Mouse (Mus musculus) intestine, postnatal 0 days (tissue): ENCODE measurements around the gene Nps. TPM values are rescaled to one million over a fixed set of nuclear protein-coding genes. Genes with fewer than 3 reads are reported as not detected.

Experiments
- ATAC-seq: fragments of 200-750 bp; cut with Nextera tagmentation; 2 replicates; pipeline ENCODE4 v1.8.0; 2017; ENCODE audit warnings: mild to moderate bottlenecking, moderate TSS enrichment, moderate library complexity
- H3K27ac ChIP-seq: fragments of 300-500 bp; sonication (generic); 2 replicates; pipeline ENCODE4 v1.5.1; 2014; ENCODE audit warnings: mild to moderate bottlenecking, low read depth, low read length, moderate library complexity
- H3K27me3 ChIP-seq: fragments of 300-500 bp; sonication (generic); replicated peaks from 2 replicates; pipeline ENCODE4 v1.6.1; 2014; ENCODE audit warnings: low read length, mixed read lengths; ENCODE audit not compliant: control insufficient read depth, insufficient read depth
- H3K36me3 ChIP-seq: fragments of 300-500 bp; sonication (generic); 2 replicates; pipeline ENCODE4 v1.6.1; 2014; ENCODE audit warnings: mild to moderate bottlenecking, moderate library complexity; ENCODE audit not compliant: control insufficient read depth, insufficient read depth
- H3K4me1 ChIP-seq: fragments of 300-500 bp; sonication (generic); replicated peaks from 2 replicates; pipeline ENCODE4 v1.6.1; 2014; ENCODE audit warnings: antibody characterized with exemption, low read length, mixed read lengths; ENCODE audit not compliant: control insufficient read depth, insufficient read depth
- H3K4me2 ChIP-seq: fragments of 300-500 bp; sonication (generic); replicated peaks from 2 replicates; pipeline ENCODE4 v1.6.1; 2014; ENCODE audit warnings: low read depth, mild to moderate bottlenecking, moderate library complexity
- H3K4me3 ChIP-seq: fragments of 300-500 bp; sonication (generic); 2 replicates; pipeline ENCODE4 v1.5.1; 2014; ENCODE audit warnings: low read depth, low read length
- H3K9ac ChIP-seq: fragments of 300-500 bp; sonication (generic); 2 replicates; pipeline ENCODE4 v1.6.1; 2014; ENCODE audit warnings: mild to moderate bottlenecking, low read depth, low read length
- H3K9me3 ChIP-seq: fragments of 300-500 bp; sonication (generic); 2 replicates; pipeline ENCODE4 v1.6.1; 2016; ENCODE audit warnings: mixed run types; ENCODE audit not compliant: control insufficient read depth
- CTCF ChIP-seq: sonication (generic); IDR thresholded peaks from 2 replicates; pipeline ENCODE4 v1.5.1; 2016; ENCODE audit warnings: low read depth, mild to moderate bottlenecking, control low read depth, antibody characterized with exemption, moderate library complexity
- WGBS: fragments of 180-500 bp; shearing (Covaris S2); extraction: QIAGEN DNeasy Blood & Tissue Kit; methylation state at CpG from one replicate; pipeline ENCODE4 v1.1.7; 2014; 5-methylcytosine and 5-hydroxymethylcytosine counted together
- polyA plus RNA-seq: library from polyadenylated mRNA; unstranded; fragments of >200 nt; fragmentation: Nextera tagmentation; extraction: Ambion mirVana; gene quantifications from 2 replicates; pipeline ENCODE4 v1.2.1, GENCODE M21; 2015

Nps gene
- polyA plus RNA-seq, 1 experiment from 2014 or later: not detected

DNA sequence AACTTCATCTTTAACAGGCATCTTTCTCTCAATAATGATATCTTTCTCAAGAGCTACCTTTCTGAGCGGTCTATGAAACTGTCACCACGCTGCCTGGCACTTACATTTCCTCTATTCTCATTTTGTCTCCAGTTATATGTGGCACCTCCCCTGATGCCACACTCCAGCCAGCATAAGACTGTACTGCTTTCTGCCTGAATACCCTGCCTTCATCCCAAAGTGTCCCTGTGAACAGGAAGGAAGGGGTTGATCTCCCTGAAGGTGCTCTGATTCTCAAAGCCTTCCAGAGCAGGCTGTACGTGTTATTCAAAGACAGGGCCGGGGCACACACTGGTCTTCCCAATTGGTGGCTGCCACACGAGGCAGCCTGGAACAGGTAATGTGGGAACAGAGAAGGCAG, 12.1 kb upstream of the Nps start:
- no peak overlapping the region for H3K4me3 ChIP-seq
- H3K9ac ChIP-seq: no peak overlapping the region
- H3K9me3 ChIP-seq: no peaks in the 10 kb centered on the region
- WGBS: 87% methylated on average over 5 of the region's 5 CpGs
- ATAC-seq: no peak
- no peaks in the 10 kb centered on the region for H3K4me1 ChIP-seq
- no peak overlapping the region for H3K27ac ChIP-seq
- H3K36me3 ChIP-seq: no peaks in the 10 kb centered on the region
- no peak for TF ChIP-seq CTCF
- no peaks in the 10 kb centered on the region for H3K27me3 ChIP-seq
- no peak overlapping the region for H3K4me2 ChIP-seq

DNA sequence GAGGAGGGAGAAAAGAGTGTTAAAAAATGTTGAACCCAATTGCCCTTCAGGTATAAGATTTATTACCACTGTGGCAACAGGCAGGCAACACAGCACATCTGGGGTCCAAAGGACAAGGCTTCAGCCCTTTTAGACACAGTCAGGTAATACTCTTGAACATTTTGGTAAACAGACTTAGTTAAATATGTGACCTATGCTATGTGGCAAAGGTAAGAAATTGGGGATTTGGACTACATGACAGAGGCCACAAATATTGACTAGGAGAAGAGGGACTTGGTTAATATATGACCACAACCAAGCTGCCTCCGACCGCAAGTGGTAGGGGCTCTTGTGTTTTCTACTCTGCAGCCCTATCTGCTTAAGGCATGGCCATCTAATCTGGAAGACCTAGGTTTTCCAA, 5.3 kb upstream of the Nps start:
- Histone ChIP-seq H3K4me1 (no peaks in the 10 kb centered on the region), H3K27me3 (no peaks in the 10 kb centered on the region), H3K27ac (no peak overlapping the region), H3K9ac (no peak overlapping the region), H3K4me2 (no peak overlapping the region), H3K9me3 (no peaks in the 10 kb centered on the region), H3K4me3 (no peak overlapping the region), H3K36me3 (no peaks in the 10 kb centered on the region)
- WGBS: 46% methylated on average over 2 of the region's 2 CpGs
- no peak for TF ChIP-seq CTCF
- no peak for ATAC-seq

DNA sequence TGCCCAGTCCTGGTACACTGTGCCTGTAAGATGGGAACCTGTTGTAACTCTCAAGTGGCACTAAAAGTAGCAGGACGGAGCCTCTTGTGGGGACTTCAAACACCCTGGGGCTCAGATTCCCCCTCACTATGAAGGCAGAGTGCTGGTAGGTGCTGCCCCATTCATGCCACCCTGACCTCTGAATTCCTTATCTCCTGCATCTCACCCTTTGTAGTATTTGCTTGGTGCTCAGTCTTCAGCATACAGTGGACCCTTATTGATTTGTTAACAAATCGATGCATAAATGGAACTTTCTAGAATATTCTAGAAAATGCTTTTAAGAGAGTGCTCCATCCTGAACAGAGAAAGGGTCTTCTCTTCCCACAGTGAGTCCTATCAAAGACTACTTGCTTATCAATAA, 4.1 kb upstream of the Nps start:
- no peak overlapping the region for H3K4me2 ChIP-seq
- no peak for TF ChIP-seq CTCF
- no peaks in the 10 kb centered on the region for H3K36me3 ChIP-seq
- H3K27ac ChIP-seq: no peak overlapping the region
- H3K9me3 ChIP-seq: no peaks in the 10 kb centered on the region
- H3K4me3 ChIP-seq: no peak overlapping the region
- no peaks in the 10 kb centered on the region for H3K4me1 ChIP-seq
- WGBS: 88% methylated on average over 2 of the region's 2 CpGs
- no peaks in the 10 kb centered on the region for H3K27me3 ChIP-seq
- ATAC-seq: no peak
- H3K9ac ChIP-seq: no peak overlapping the region

DNA sequence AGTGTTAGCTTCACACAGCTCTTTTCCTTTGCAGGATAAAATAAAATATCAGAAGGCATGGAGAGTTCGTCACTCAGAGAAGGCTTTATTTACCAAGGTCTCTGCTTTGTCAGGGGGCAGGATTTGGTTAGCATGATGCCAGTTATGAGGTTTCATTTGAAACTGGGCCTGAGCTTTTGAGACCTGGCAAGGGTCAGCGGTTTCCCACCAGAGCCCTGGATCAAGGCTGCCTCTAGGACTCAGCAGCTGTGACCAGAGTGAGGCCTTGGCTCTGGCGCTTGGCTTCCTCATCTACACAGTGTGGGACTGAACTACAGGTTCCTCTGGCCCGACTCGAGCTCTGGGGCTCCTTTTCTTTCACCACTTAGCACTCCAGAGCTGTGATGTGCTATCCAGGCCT, 12.5 kb downstream of the Nps start:
- no peaks in the 10 kb centered on the region for H3K9me3 ChIP-seq
- H3K4me2 ChIP-seq: no peak overlapping the region
- no peaks in the 10 kb centered on the region for H3K4me1 ChIP-seq
- ATAC-seq: no peak
- H3K36me3 ChIP-seq: no peaks in the 10 kb centered on the region
- 89% methylated on average over 5 of the region's 5 CpGs for WGBS
- H3K4me3 ChIP-seq: no peak overlapping the region
- no peaks in the 10 kb centered on the region for H3K27me3 ChIP-seq
- no peak overlapping the region for H3K27ac ChIP-seq
- no peak overlapping the region for H3K9ac ChIP-seq
- no peak for TF ChIP-seq CTCF

DNA sequence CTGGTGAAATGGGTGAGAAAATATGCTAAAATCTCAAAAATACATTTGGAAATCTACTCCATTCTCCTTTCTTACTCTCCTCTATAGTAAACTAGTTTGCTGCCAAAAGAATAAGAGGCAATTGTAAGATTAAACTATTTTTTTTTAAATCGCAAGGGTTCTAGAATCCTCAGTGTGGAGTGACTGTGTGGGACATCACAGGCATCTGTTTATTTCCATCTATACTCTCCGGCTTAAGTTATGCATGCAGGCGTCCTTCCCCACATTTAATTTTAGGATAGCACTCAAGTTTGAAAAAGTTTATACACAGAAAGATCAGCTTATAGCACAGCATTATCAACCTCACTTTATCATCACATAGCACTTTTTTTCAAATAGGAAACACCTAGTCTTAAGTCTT, 24.7 kb downstream of the Nps start:
- Histone ChIP-seq H3K4me3 (no peak overlapping the region), H3K36me3 (no peaks in the 10 kb centered on the region), H3K27me3 (no peaks in the 10 kb centered on the region), H3K4me2 (no peak overlapping the region), H3K27ac (no peak overlapping the region), H3K9me3 (no peaks in the 10 kb centered on the region), H3K9ac (no peak overlapping the region), H3K4me1 (no peaks in the 10 kb centered on the region)
- 86% methylated on average over 3 of the region's 3 CpGs for WGBS
- no peak for ATAC-seq
- no peak for TF ChIP-seq CTCF

DNA sequence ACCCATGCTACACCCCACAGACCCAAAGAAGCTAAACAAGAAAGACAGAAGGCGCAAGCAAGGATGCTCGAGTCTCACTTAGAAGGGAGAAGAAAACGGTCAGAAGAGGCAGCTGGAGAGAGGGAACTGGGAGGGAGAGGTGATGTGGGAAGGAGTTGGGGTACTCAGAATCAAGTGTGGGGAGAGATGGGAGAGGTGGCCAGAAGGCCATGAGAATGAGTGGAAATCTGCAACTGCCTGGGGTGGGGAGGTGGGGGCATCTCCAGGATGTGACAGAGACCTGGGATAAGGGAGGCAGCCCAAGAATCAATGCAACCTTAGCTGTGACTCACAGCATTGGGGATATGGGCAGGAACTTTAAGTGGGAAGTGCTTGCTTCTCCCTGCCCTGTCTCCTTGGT, 31.5 kb downstream of the Nps start:
- WGBS: 83% methylated on average over 3 of the region's 3 CpGs
- no peak for TF ChIP-seq CTCF
- Histone ChIP-seq H3K36me3 (no peaks in the 10 kb centered on the region), H3K4me2 (no peak overlapping the region), H3K9ac (no peak overlapping the region), H3K4me1 (no peaks in the 10 kb centered on the region), H3K27me3 (no peaks in the 10 kb centered on the region), H3K4me3 (no peak overlapping the region), H3K27ac (no peak overlapping the region), H3K9me3 (no peaks in the 10 kb centered on the region)
- no peak for ATAC-seq

DNA sequence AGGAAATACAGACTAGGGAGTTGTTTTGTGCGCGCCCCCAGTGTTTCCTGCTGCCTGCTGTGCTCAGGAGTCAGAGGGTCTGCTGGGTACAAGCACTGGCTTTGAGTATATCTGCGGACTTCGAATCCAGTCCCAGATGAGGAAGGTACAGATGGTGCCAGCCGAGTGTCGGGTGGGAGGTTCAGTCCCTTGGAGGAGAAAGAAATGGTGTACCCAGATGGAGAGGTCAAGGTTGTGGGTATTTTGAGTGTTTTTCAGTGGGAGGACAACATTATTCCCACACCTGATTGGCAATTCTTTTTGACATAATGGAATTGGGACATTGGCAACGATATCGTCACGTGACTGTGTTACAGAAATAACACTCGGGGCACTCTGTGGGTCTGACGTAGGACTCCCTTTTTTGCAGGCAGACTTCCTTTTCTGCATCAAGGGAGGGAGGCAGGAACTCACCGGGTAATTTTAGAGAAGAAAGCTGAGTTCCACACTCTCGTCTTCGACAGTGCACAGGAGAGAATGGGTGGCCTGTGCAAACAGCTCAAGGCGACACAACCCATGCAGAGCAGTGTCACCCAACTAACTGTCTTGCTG, 33.2 kb downstream of the Nps start:
- H3K9me3 ChIP-seq: no peaks in the 10 kb centered on the region
- H3K27me3 ChIP-seq: no peaks in the 10 kb centered on the region
- no peak for TF ChIP-seq CTCF
- H3K4me2 ChIP-seq: no peak overlapping the region
- H3K4me1 ChIP-seq: no peaks in the 10 kb centered on the region
- WGBS: 79% methylated on average over 15 of the region's 15 CpGs
- no peak overlapping the region for H3K9ac ChIP-seq
- no peak overlapping the region for H3K27ac ChIP-seq
- H3K36me3 ChIP-seq: no peaks in the 10 kb centered on the region
- H3K4me3 ChIP-seq: no peak overlapping the region
- no peak for ATAC-seq
